Mouse (Mus musculus) embryo, embryonic 10.5 days (tissue): ENCODE measurements at regions not wholly inside any gene's neighbourhood (a gene's known extent, or its start where the extent isn't known, plus 50 kb on each side); places are given as distances from the start of the nearest gene placed in this dataset.

Experiments
- DNase-seq: peaks from one replicate; pipeline ENCODE4 v3.0.0-alpha.2; 2015; ENCODE audit warnings: low spot score

GRCm38 (mm10) chr12:28380203-28380602, 172.0 kb downstream of the Dcdc2c start:
- DNase-seq, result no peak

- DNase-seq, result no peak
These were observed 174.2 kb downstream of the Dcdc2c start for GRCm38 (mm10) chr12:28377968-28378367.

GRCm38 (mm10) chr12:28377373-28377772, 174.8 kb downstream of the Dcdc2c start:
- DNase-seq, result no peak

GRCm38 (mm10) chr12:28376770-28377169, 175.4 kb downstream of the Dcdc2c start:
- peak; percentile 36 for DNase-seq

GRCm38 (mm10) chr12:28365304-28365703, 186.9 kb downstream of the Dcdc2c start:
- DNase-seq, result no peak

- DNase-seq, result peak; percentile 33
These were observed 193.4 kb downstream of the Dcdc2c start for GRCm38 (mm10) chr12:28358737-28359333.

- DNase-seq, result no peak
These were observed 194.4 kb downstream of the Dcdc2c start for GRCm38 (mm10) chr12:28357764-28358163.

GRCm38 (mm10) chr12:28353140-28353539, 199.1 kb downstream of the Dcdc2c start:
- no peak for DNase-seq

GRCm38 (mm10) chr12:28352571-28352970, 199.6 kb downstream of the Dcdc2c start:
- DNase-seq, result no peak

- no peak for DNase-seq
These were observed 209.5 kb downstream of the Dcdc2c start for GRCm38 (mm10) chr12:28342735-28343134.

- DNase-seq, result peak; percentile 50
These were observed 219.6 kb downstream of the Dcdc2c start for GRCm38 (mm10) chr12:28332591-28332990.

- DNase-seq, result no peak
These were observed 220.4 kb downstream of the Dcdc2c start for GRCm38 (mm10) chr12:28331843-28332242.

GRCm38 (mm10) chr12:28323659-28324058, 228.5 kb downstream of the Dcdc2c start:
- DNase-seq, result peak; percentile 40

- DNase-seq, result no peak
These were observed 243.0 kb downstream of the Dcdc2c start for GRCm38 (mm10) chr12:28309226-28309625.

- no peak for DNase-seq
These were observed 250.1 kb downstream of the Dcdc2c start for GRCm38 (mm10) chr12:28302038-28302581.

- no peak for DNase-seq
These were observed 263.8 kb downstream of the Dcdc2c start for GRCm38 (mm10) chr12:28288376-28288896.

- peak; percentile 18 for DNase-seq
These were observed 296.7 kb downstream of the Dcdc2c start for GRCm38 (mm10) chr12:28255524-28255923.

GRCm38 (mm10) chr12:28250526-28250925, 301.7 kb downstream of the Dcdc2c start:
- no peak for DNase-seq

GRCm38 (mm10) chr12:28248749-28249148, 303.4 kb downstream of the Dcdc2c start:
- peak; percentile 24 for DNase-seq

- DNase-seq, result no peak
These were observed 303.9 kb downstream of the Dcdc2c start for GRCm38 (mm10) chr12:28248287-28248686.

GRCm38 (mm10) chr12:28238016-28238415, 314.2 kb downstream of the Dcdc2c start:
- no peak for DNase-seq

- peak; percentile 60 for DNase-seq
These were observed 315.2 kb downstream of the Dcdc2c start for GRCm38 (mm10) chr12:28237041-28237440.

- DNase-seq, result no peak
These were observed 349.4 kb downstream of the Dcdc2c start for GRCm38 (mm10) chr12:28202847-28203246.

GRCm38 (mm10) chr12:28186695-28187094, 365.5 kb downstream of the Dcdc2c start:
- DNase-seq, result no peak
